Mouse (Mus musculus) Muller cell, postnatal 12 days (primary cell): ENCODE measurements around the gene Tor1aip2.

Experiments used
- DNase-seq: peaks from one replicate; pipeline ENCODE4 v3.0.0-alpha.2; 2015; ENCODE audit errors: inconsistent ontology term

The Tor1aip2 gene

GRCm38 (mm10) chr1:156040731-156041401, 5.7 kb downstream of the Tor1aip2 start:
- peak; percentile 93 for DNase-seq

- DNase-seq = no peak
Measured at GRCm38 (mm10) chr1:156041451-156042241, 6.4 kb downstream of the Tor1aip2 start.

GRCm38 (mm10) chr1:156042481-156042880, 7.3 kb downstream of the Tor1aip2 start:
- no peak for DNase-seq

- DNase-seq = peak; percentile 53
Measured at GRCm38 (mm10) chr1:156043027-156043426, 7.8 kb downstream of the Tor1aip2 start.

- DNase-seq = no peak
Measured at GRCm38 (mm10) chr1:156044211-156044611, 9.0 kb downstream of the Tor1aip2 start.

- no peak for DNase-seq
Measured at GRCm38 (mm10) chr1:156046688-156047087, 11.5 kb downstream of the Tor1aip2 start.

GRCm38 (mm10) chr1:156058207-156058606, 23.0 kb downstream of the Tor1aip2 start:
- DNase-seq = no peak

- DNase-seq = no peak
Measured at GRCm38 (mm10) chr1:156062193-156062592, 27.0 kb downstream of the Tor1aip2 start.

- no peak for DNase-seq
Measured at GRCm38 (mm10) chr1:156066133-156066532, 30.9 kb downstream of the Tor1aip2 start.

GRCm38 (mm10) chr1:156070106-156070505, 34.9 kb downstream of the Tor1aip2 start:
- peak; percentile 66 for DNase-seq

- no peak for DNase-seq
Measured at GRCm38 (mm10) chr1:156073169-156073821, 38.1 kb downstream of the Tor1aip2 start.

- DNase-seq = peak; percentile 2
Measured at GRCm38 (mm10) chr1:156074575-156074974, 39.4 kb downstream of the Tor1aip2 start.

- no peak for DNase-seq
Measured at GRCm38 (mm10) chr1:156076474-156076873, 41.3 kb downstream of the Tor1aip2 start.

- no peak for DNase-seq
Measured at GRCm38 (mm10) chr1:156077655-156078054, 42.5 kb downstream of the Tor1aip2 start.

GRCm38 (mm10) chr1:156084603-156085002, 49.4 kb downstream of the Tor1aip2 start:
- DNase-seq = no peak

GRCm38 (mm10) chr1:156085770-156086169, 50.6 kb downstream of the Tor1aip2 start:
- peak; percentile 27 for DNase-seq

- no peak for DNase-seq
Measured at GRCm38 (mm10) chr1:156087586-156087985, 52.4 kb downstream of the Tor1aip2 start.

GRCm38 (mm10) chr1:156089561-156089960, 54.4 kb downstream of the Tor1aip2 start:
- no peak for DNase-seq

GRCm38 (mm10) chr1:156090042-156090441, 54.8 kb downstream of the Tor1aip2 start:
- no peak for DNase-seq

- DNase-seq = no peak
Measured at GRCm38 (mm10) chr1:156091811-156092210, 56.6 kb downstream of the Tor1aip2 start.

- DNase-seq = no peak
Measured at GRCm38 (mm10) chr1:156103763-156104162, 68.6 kb downstream of the Tor1aip2 start.

- no peak for DNase-seq
Measured at GRCm38 (mm10) chr1:156105381-156105780, 70.2 kb downstream of the Tor1aip2 start.

- DNase-seq = no peak
Measured at GRCm38 (mm10) chr1:156107424-156107823, 72.2 kb downstream of the Tor1aip2 start.
